Mouse (Mus musculus) heart, postnatal 0 days (tissue): ENCODE measurements around the gene Cntn2. TPM values are rescaled to one million over a fixed set of nuclear protein-coding genes. Genes with fewer than 3 reads are reported as not detected.

Experiments used
- ATAC-seq: fragments of 200-750 bp; cut with Nextera tagmentation; 2 replicates; pipeline ENCODE4 v1.8.0; 2017; ENCODE audit warnings: low read depth, moderate number of reproducible peaks, moderate library complexity; ENCODE audit not compliant: insufficient read depth
- DNase-seq: peaks from one replicate; pipeline ENCODE4 v3.0.0-alpha.2; 2016; ENCODE audit warnings: low spot score
- H3K27ac ChIP-seq: fragments of 300-500 bp; sonication (generic); 2 replicates; pipeline ENCODE4 v1.5.1; 2014; ENCODE audit warnings: low read depth, mild to moderate bottlenecking
- H3K27me3 ChIP-seq: fragments of 300-500 bp; sonication (generic); 2 replicates; pipeline ENCODE4 v1.6.1; 2014; ENCODE audit warnings: low read length, mixed read lengths; ENCODE audit not compliant: control insufficient read depth, insufficient read depth
- H3K36me3 ChIP-seq: fragments of 300-500 bp; sonication (generic); replicated peaks from 2 replicates; pipeline ENCODE4 v1.6.1; 2014; ENCODE audit warnings: low read length, mixed read lengths; ENCODE audit not compliant: control insufficient read depth, insufficient read depth
- H3K4me1 ChIP-seq: fragments of 300-500 bp; sonication (generic); 2 replicates; pipeline ENCODE4 v1.6.1; 2014; ENCODE audit warnings: antibody characterized with exemption; ENCODE audit not compliant: control insufficient read depth, insufficient read depth
- H3K4me2 ChIP-seq: fragments of 300-500 bp; sonication (generic); 2 replicates; pipeline ENCODE4 v1.6.1; 2014; ENCODE audit warnings: low read depth, mild to moderate bottlenecking, low read length, moderate library complexity
- H3K4me3 ChIP-seq: fragments of 300-500 bp; sonication (generic); 2 replicates; pipeline ENCODE4 v1.5.1; 2014; ENCODE audit warnings: low read depth, low read length
- H3K9ac ChIP-seq: fragments of 300-500 bp; sonication (generic); replicated peaks from 2 replicates; pipeline ENCODE4 v1.6.1; 2014; ENCODE audit warnings: low read depth, low read length, mixed read lengths
- H3K9me3 ChIP-seq: fragments of 300-500 bp; sonication (generic); replicated peaks from 2 replicates; pipeline ENCODE4 v1.6.1; 2016; ENCODE audit warnings: low read length; ENCODE audit not compliant: control insufficient read depth
- CTCF ChIP-seq: IDR thresholded peaks from 2 replicates; pipeline ENCODE4 v1.5.1; 2016; ENCODE audit warnings: antibody characterized with exemption, control low read depth, low read depth
- EP300 ChIP-seq: IDR thresholded peaks from 2 replicates; pipeline ENCODE4 v1.6.1; 2016; ENCODE audit warnings: antibody characterized with exemption, low read depth
- WGBS: fragments of 180-500 bp; shearing (Covaris S2); extraction: QIAGEN DNeasy Blood & Tissue Kit; methylation state at CpG from one replicate; pipeline ENCODE4 v1.1.7; 2014; 5-methylcytosine and 5-hydroxymethylcytosine counted together
- polyA plus RNA-seq: library from polyadenylated mRNA; unstranded; fragments of >200 nt; fragmentation: Nextera tagmentation; extraction: Ambion mirVana; gene quantifications from 2 replicates; pipeline ENCODE4 v1.2.1, GENCODE M21; 2015
- total RNA-seq: library from RNA; depleted of rRNA; stranded (reverse); fragments of >200 nt; gene quantifications from 2 replicates; pipeline ENCODE4 v1.2.3, GENCODE M21; 2014; ENCODE audit warnings: low replicate concordance

Gene Cntn2
- total and polyA plus RNA-seq, 2 experiments from 2014 or later = 1.0 to 4.4 TPM

- TF ChIP-seq CTCF (no peak), EP300 (no peak)
Observed at GRCm38 (mm10) chr1:132571613-132572012, 28.6 kb upstream of the Cntn2 start.

GRCm38 (mm10) chr1:132570906-132571305 is 27.9 kb upstream of the Cntn2 start:
- TF ChIP-seq CTCF = no peak
- TF ChIP-seq EP300 = no peak
- no peak for ATAC-seq
- DNase-seq = no peak
- H3K9ac ChIP-seq = no peak overlapping the region
- H3K4me2 ChIP-seq = no peak overlapping the region
- no peaks in the 10 kb centered on the region for H3K27me3 ChIP-seq
- no peaks in the 10 kb centered on the region for H3K36me3 ChIP-seq
- H3K27ac ChIP-seq = no peak overlapping the region
- WGBS = 85% methylated on average over 8 of the region's 8 CpGs
- no peaks in the 10 kb centered on the region for H3K9me3 ChIP-seq
- H3K4me3 ChIP-seq = no peak overlapping the region
- H3K4me1 ChIP-seq = no peaks in the 10 kb centered on the region; the same call in 1 of the 2 replicates

More at GRCm38 (mm10) chr1:132571613-132572012, 28.6 kb upstream of the Cntn2 start:
- Histone ChIP-seq H3K9me3 (no peaks in the 10 kb centered on the region), H3K4me1 (no peaks in the 10 kb centered on the region), H3K4me3 (no peak overlapping the region), H3K36me3 (no peaks in the 10 kb centered on the region), H3K4me2 (no peak overlapping the region), H3K9ac (no peak overlapping the region), H3K27me3 (no peaks in the 10 kb centered on the region), H3K27ac (no peak overlapping the region)
- 94% methylated on average over 1 of the region's 1 CpGs for WGBS
- DNase-seq (no peak), ATAC-seq (no peak)

GRCm38 (mm10) chr1:132570068-132570780 is 27.2 kb upstream of the Cntn2 start:
- ATAC-seq (no peak), DNase-seq (no peak)
- H3K27ac ChIP-seq = no peak overlapping the region
- TF ChIP-seq EP300 = no peak
- no peak for TF ChIP-seq CTCF
- H3K4me3 ChIP-seq = no peak overlapping the region
- H3K36me3 ChIP-seq = no peaks in the 10 kb centered on the region
- no peaks in the 10 kb centered on the region; the same call in 1 of the 2 replicates for H3K4me1 ChIP-seq
- H3K9me3 ChIP-seq = no peaks in the 10 kb centered on the region
- H3K27me3 ChIP-seq = no peaks in the 10 kb centered on the region
- H3K4me2 ChIP-seq = no peak overlapping the region
- 93% methylated on average over 15 of the region's 15 CpGs for WGBS
- H3K9ac ChIP-seq = no peak overlapping the region

DNA sequence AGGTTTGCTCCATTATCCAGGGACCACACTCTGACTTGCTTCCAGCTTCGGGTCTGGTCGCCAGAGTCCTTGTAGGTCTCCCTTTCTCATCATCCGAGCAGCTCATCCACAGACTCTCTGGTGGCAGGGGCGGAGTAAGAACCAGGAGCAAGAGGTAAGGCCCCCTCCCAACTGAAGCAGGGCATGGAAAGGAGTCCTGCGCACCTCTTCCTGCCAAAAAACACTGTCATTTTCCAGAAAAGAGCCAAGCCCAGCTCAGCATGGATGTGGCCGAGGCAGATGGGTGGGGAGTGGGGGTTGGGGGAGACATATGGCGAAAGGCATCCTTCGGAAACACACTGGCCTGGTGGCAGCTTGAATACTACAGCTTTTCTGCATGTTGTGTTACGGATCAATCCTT is 26.5 kb upstream of the Cntn2 start:
- 82% methylated on average over 9 of the region's 9 CpGs for WGBS
- Histone ChIP-seq H3K9me3 (no peaks in the 10 kb centered on the region), H3K36me3 (no peaks in the 10 kb centered on the region), H3K4me2 (no peak overlapping the region), H3K27me3 (no peaks in the 10 kb centered on the region), H3K9ac (no peak overlapping the region), H3K4me3 (no peak overlapping the region), H3K4me1 (no peaks in the 10 kb centered on the region; the same call in 1 of the 2 replicates), H3K27ac (no peak overlapping the region)
- DNase-seq = no peak
- TF ChIP-seq EP300 (no peak), CTCF (no peak)
- ATAC-seq = no peak

GRCm38 (mm10) chr1:132567336-132568125 is 24.5 kb upstream of the Cntn2 start:
- no peak overlapping the region for H3K27ac ChIP-seq
- H3K4me2 ChIP-seq = no peak overlapping the region
- H3K36me3 ChIP-seq = no peaks in the 10 kb centered on the region
- H3K27me3 ChIP-seq = no peaks in the 10 kb centered on the region
- 83% methylated on average over 11 of the region's 11 CpGs for WGBS
- no peaks in the 10 kb centered on the region for H3K9me3 ChIP-seq
- DNase-seq (no peak), ATAC-seq (no peak)
- no peak overlapping the region for H3K4me3 ChIP-seq
- H3K4me1 ChIP-seq = no peaks in the 10 kb centered on the region; the same call in 1 of the 2 replicates
- H3K9ac ChIP-seq = no peak overlapping the region
- TF ChIP-seq CTCF (no peak), EP300 (no peak)
